Mouse (Mus musculus): ENCODE results near the gene Htr1b. TPM values are rescaled to one million over a fixed set of nuclear protein-coding genes. Genes with fewer than 3 reads are reported as not detected.

The Htr1b gene
- 0.10 and 0.16 TPM in 2 replicates for polyA plus RNA-seq (2015; fragmentation: Nextera tagmentation; extraction: Ambion mirVana)

- H3K4me2 ChIP-seq (replicated peaks; ENCODE audit: low read depth, low read length) = peak within 1 kb of the TSS; percentile 88
- TF ChIP-seq CTCF (IDR thresholded peaks at IDR 0.05) (no peak), EP300 (IDR thresholded peaks at IDR 0.05) (no peak)
- peak; percentile 26 for DNase-seq (ENCODE audit: low spot score)
- H3K4me3 ChIP-seq (ENCODE audit: low read depth, low read length) = peak within 1 kb of the TSS; percentile 45
- peaks cover 22% of the 10 kb centered on the region for H3K27me3 ChIP-seq (replicated peaks; ENCODE audit: insufficient read depth, low read length)
- H3K9me3 ChIP-seq (ENCODE audit: low read length) = no peaks in the 10 kb centered on the region
- H3K27ac ChIP-seq (ENCODE audit: low read length) = no peak within 1 kb of the TSS
- no peaks in the 10 kb centered on the region; the same call in 1 of the 2 replicates for H3K4me1 ChIP-seq (ENCODE audit: insufficient read depth, low read depth, low read length)
- ATAC-seq = peak; percentile 35
- H3K9ac ChIP-seq (replicated peaks; ENCODE audit: low read depth) = no peak within 1 kb of the TSS
- H3K36me3 ChIP-seq (ENCODE audit: insufficient read depth, low read length) = no peaks in the 10 kb centered on the region
- under 1% methylated on average over 26 of the region's 26 CpGs for WGBS
These were observed at the start of gene Htr1b for GRCm38 (mm10) chr9:81633437-81633973. Htr1b (minus strand) TSS chr9:81633828.

DNA sequence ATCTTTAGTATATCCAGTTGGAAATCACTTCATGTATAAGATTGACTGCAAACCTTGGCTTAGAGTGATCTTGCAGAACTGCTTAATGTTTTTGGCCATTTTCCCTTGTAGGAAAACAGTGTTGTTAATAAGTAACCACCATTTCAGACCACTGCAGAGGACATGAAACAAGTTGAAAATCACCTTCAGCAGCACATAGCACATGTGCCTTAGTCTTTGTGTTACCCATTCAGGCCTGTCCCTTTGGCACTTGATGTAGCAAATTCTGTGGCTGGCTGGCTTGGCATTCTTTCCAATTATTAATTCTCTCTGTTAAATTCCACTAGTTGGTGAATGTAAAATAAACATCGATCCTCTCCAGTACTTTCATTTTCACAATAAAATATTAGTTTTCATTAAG is 43.1 kb upstream of the Htr1b start:
- H3K36me3 ChIP-seq (ENCODE audit: insufficient read depth, low read length) = no peaks in the 10 kb centered on the region
- H3K4me1 ChIP-seq (ENCODE audit: insufficient read depth, low read depth, low read length) = no peaks in the 10 kb centered on the region
- no peak for ATAC-seq
- 89% methylated on average over 1 of the region's 1 CpGs for WGBS
- no peak overlapping the region for H3K27ac ChIP-seq (ENCODE audit: low read length)
- no peak overlapping the region for H3K4me3 ChIP-seq (ENCODE audit: low read depth, low read length)
- no peaks in the 10 kb centered on the region for H3K9me3 ChIP-seq (ENCODE audit: low read length)
- H3K4me2 ChIP-seq (replicated peaks; ENCODE audit: low read depth, low read length) = no peak overlapping the region
- H3K9ac ChIP-seq (replicated peaks; ENCODE audit: low read depth) = no peak overlapping the region
- TF ChIP-seq CTCF (IDR thresholded peaks at IDR 0.05) (no peak), EP300 (IDR thresholded peaks at IDR 0.05) (no peak)
- H3K27me3 ChIP-seq (replicated peaks; ENCODE audit: insufficient read depth, low read length) = no peaks in the 10 kb centered on the region
- no peak for DNase-seq (ENCODE audit: low spot score)

DNA sequence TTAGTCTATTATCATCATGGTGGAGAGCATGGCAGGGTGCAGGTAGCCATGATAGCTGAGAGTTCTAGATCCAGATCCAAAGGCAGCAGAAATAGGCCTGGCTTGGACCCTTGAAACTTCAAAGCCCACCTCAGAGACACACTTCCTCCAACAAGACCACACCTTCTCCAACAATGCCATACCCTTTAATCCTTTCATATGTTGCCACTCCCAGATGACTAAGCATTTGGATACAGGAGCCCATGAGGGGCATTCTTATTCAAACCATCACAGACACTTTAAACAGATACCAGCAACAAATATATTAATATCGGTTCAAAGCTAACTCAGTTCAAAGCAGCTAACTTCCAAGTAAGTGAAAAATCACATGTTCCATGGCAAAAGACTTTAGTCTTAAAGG is 3.9 kb upstream of the Htr1b start:
- Histone ChIP-seq H3K36me3 (ENCODE audit: insufficient read depth, low read length) (no peaks in the 10 kb centered on the region), H3K4me2 (replicated peaks; ENCODE audit: low read depth, low read length) (no peak overlapping the region), H3K9me3 (ENCODE audit: low read length) (no peaks in the 10 kb centered on the region), H3K27ac (ENCODE audit: low read length) (no peak overlapping the region), H3K27me3 (replicated peaks; ENCODE audit: insufficient read depth, low read length) (peaks cover 13% of the 10 kb centered on the region), H3K9ac (replicated peaks; ENCODE audit: low read depth) (no peak overlapping the region), H3K4me3 (ENCODE audit: low read depth, low read length) (no peak overlapping the region), H3K4me1 (ENCODE audit: insufficient read depth, low read depth, low read length) (no peaks in the 10 kb centered on the region)
- 89% methylated on average over 1 of the region's 1 CpGs for WGBS
- DNase-seq (ENCODE audit: low spot score) (no peak), ATAC-seq (no peak)
- TF ChIP-seq CTCF (IDR thresholded peaks at IDR 0.05) (no peak), EP300 (IDR thresholded peaks at IDR 0.05) (no peak)

DNA sequence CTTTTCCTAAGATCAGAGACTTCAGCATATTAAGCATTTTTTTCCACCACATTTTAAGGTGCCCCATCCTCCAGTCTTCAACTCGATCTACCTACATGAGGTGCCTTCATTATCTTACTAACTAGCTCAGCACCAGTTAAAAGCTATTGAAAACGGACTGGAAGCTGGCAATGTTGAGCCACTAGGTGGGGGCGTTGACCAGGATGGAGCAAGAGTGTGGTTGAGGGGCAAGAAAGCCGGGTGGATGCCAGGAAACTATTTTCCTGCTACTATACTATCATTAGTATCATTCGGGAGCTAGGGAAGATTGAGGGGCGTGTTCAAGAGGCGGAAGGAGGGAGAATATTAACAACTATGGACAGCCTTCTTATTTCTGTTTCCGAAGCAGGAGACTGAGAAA is 1.5 kb upstream of the Htr1b start:
- Histone ChIP-seq H3K9me3 (ENCODE audit: low read length) (no peaks in the 10 kb centered on the region), H3K4me2 (replicated peaks; ENCODE audit: low read depth, low read length) (no peak overlapping the region; the same call in 1 of the 2 replicates), H3K9ac (replicated peaks; ENCODE audit: low read depth) (no peak overlapping the region), H3K36me3 (ENCODE audit: insufficient read depth, low read length) (no peaks in the 10 kb centered on the region), H3K27me3 (replicated peaks; ENCODE audit: insufficient read depth, low read length) (peaks cover 22% of the 10 kb centered on the region), H3K4me3 (ENCODE audit: low read depth, low read length) (no peak overlapping the region), H3K27ac (ENCODE audit: low read length) (no peak overlapping the region), H3K4me1 (ENCODE audit: insufficient read depth, low read depth, low read length) (no peaks in the 10 kb centered on the region; the same call in 1 of the 2 replicates)
- no peak for ATAC-seq
- WGBS = 6% methylated on average over 8 of the region's 8 CpGs
- TF ChIP-seq EP300 (IDR thresholded peaks at IDR 0.05) = no peak
- TF ChIP-seq CTCF (IDR thresholded peaks at IDR 0.05) = peak; percentile 60
- peak; percentile 15 for DNase-seq (ENCODE audit: low spot score)

DNA sequence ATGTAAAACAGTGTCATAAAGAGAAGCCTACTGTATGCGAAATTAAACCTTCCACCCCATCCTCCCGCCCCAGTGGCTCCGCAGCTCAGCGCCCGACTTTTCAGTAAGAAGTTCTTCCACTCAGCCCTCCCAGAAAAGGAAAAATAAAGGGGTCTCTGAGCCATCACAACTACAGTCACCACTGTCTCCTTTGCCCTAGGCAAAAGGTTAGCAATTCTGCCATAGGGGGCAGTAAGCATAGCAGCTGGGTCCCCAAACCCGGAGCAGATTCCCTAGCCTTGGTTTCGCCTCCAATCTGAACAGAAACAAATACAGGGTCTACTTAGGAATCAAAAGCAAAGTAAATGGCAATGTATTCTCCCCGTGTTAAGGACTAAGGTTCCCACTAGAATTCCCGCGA is 535 bp upstream of the Htr1b start:
- no peak for DNase-seq (ENCODE audit: low spot score)
- H3K36me3 ChIP-seq (ENCODE audit: insufficient read depth, low read length) = no peaks in the 10 kb centered on the region
- peaks cover 22% of the 10 kb centered on the region for H3K27me3 ChIP-seq (replicated peaks; ENCODE audit: insufficient read depth, low read length)
- no peak for TF ChIP-seq EP300 (IDR thresholded peaks at IDR 0.05)
- TF ChIP-seq CTCF (IDR thresholded peaks at IDR 0.05) = 0 out of 2 replicates have a peak, but pooled peaks have one; percentile 17
- no peaks in the 10 kb centered on the region for H3K9me3 ChIP-seq (ENCODE audit: low read length)
- peak overlapping the region; percentile 45; the same call in 1 of the 2 replicates for H3K4me3 ChIP-seq (ENCODE audit: low read depth, low read length)
- H3K27ac ChIP-seq (ENCODE audit: low read length) = no peak overlapping the region
- no peaks in the 10 kb centered on the region; the same call in 1 of the 2 replicates for H3K4me1 ChIP-seq (ENCODE audit: insufficient read depth, low read depth, low read length)
- WGBS = 3% methylated on average over 10 of the region's 10 CpGs
- H3K9ac ChIP-seq (replicated peaks; ENCODE audit: low read depth) = no peak overlapping the region
- peak overlapping the region; percentile 88 for H3K4me2 ChIP-seq (replicated peaks; ENCODE audit: low read depth, low read length)
- no peak for ATAC-seq

DNA sequence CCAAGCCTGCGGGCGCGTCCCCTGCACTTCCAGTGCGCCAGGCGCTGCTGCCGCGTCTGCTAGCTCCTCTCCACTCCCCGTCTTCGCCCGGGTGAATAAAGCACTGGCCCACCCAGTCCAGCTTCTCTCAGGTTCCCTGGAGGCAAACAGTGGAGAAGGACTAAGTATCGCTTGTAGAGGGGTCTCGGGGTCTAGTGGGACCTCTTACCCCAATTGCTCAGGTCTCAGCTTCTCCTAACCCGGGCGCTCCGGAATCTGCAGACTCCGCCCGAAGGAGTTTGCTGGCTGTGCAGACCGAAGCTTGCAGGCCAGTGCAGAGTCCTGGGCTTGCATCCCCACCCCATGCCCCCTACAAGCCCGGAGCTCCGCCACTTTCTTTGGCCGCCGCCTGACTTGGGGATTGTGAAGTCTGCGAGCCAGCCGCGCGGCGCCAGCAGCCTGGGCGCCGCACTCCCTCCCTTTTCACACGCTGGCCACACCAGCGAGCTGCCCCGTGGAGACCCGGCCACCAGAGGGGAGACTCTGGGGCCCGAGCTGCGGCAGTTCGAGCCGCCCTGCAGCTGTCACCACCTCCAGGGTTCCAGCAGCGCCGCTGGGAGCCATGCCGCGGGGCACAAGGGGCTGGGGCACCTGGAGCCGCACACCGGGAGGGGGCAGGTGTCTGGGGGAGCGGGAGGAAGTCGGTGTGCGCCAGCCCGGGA is 742 bp downstream of the Htr1b start:
- no peak overlapping the region for H3K27ac ChIP-seq (ENCODE audit: low read length)

More for the DNA sequence above, 742 bp downstream of the Htr1b start:
- ATAC-seq (peak; percentile 37), DNase-seq (ENCODE audit: low spot score) (no peak)
- Histone ChIP-seq H3K4me3 (ENCODE audit: low read depth, low read length) (peak overlapping the region; percentile 45), H3K9me3 (ENCODE audit: low read length) (no peaks in the 10 kb centered on the region), H3K9ac (replicated peaks; ENCODE audit: low read depth) (no peak overlapping the region), H3K36me3 (ENCODE audit: insufficient read depth, low read length) (no peaks in the 10 kb centered on the region), H3K4me2 (replicated peaks; ENCODE audit: low read depth, low read length) (peak overlapping the region; percentile 88), H3K27me3 (replicated peaks; ENCODE audit: insufficient read depth, low read length) (peaks cover 22% of the 10 kb centered on the region), H3K4me1 (ENCODE audit: insufficient read depth, low read depth, low read length) (no peaks in the 10 kb centered on the region; the same call in 1 of the 2 replicates)
- 0% methylated on average over 41 of the region's 47 CpGs for WGBS
- TF ChIP-seq EP300 (IDR thresholded peaks at IDR 0.05) = no peak
